In the genomic region with DNA sequence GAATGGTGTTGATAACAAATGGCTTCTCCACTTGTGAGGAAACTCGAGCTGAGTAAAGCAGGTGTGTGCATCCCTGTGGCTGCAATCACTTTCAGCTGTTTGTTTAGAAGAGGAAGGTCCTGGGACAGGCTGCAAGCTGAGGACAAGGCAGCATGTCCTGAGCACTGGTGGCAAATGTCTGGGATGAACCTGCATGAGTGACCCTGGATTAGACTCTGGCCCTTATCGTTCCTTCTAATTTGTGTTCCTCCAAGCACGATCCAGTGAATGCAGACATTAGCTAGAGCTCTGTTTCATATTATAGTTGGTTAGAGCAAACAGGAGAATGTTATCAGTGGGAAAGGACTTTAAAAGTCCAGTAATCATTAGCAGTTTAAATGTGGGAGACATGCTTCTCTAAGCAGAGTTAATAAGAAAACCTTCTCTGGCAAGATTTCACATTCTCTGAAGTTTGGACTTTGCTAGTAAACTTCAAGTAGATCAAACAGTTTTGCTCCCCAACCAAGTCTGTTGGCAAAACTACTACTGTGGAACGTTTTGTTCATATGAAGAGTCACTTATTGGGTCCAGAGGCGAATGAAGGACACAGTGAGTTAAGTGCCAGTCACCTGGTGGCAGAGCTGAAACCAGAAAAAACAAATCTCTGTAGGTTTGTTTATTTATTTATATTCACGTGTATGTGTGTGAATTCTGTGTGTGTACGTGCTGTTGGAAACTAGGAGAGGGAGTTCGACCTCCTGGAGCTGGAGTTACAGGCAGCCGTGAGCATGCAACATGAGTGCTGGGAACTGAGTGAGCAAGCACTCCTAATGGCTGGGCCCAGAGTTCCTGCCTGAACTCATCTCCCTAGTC, we compare ENCODE assay signal across 16 mouse cellular contexts.
DNase-seq lines count a peak whose midpoint lies in the region; ATAC-seq and TF ChIP-seq lines count a peak whose summit lies in the region.
"Had no signal": no experiment of that assay in that cellular context is flagged by ENCODE, and none has a peak within 500 bp of the region (broad histone marks: within the 10 kb centered on the region; RNA-seq: fewer than 3 reads in every experiment).

No protein-coding gene starts in this region.

- TF ChIP-seq CTCF in kidney, adult 2 months (conservative IDR thresholded peaks at IDR 0.05; ENCODE audit: insufficient read depth, insufficient read length, low read depth, low read length): no peak

- no peak for TF ChIP-seq POLR2A in kidney, adult 2 months (IDR thresholded peaks at IDR 0.05; ENCODE audit: low read depth, low read length)

- peaks cover 37% of the 10 kb centered on the region for H3K4me1 ChIP-seq in kidney, adult 2 months (ENCODE audit: control insufficient read depth, insufficient read depth, low read length)
- H3K4me1 ChIP-seq in forebrain, embryonic 13.5 days: peaks cover 11% of the 10 kb centered on the region
- H3K4me1 ChIP-seq: lung, embryonic 15.5 days; neural tube, embryonic 12.5 days had no signal

- no peaks in the 10 kb centered on the region for H3K27me3 ChIP-seq in kidney, adult 2 months (replicated peaks; ENCODE audit: control insufficient read depth, insufficient read depth, low read length)
- H3K27me3 ChIP-seq in forebrain, embryonic 13.5 days: no peaks in the 10 kb centered on the region
- H3K27me3 ChIP-seq: heart, embryonic 13.5 days; lung, embryonic 15.5 days; neural tube, embryonic 12.5 days had no signal

- no peak for ATAC-seq in forebrain, embryonic 13.5 days
- ATAC-seq: forebrain, embryonic 14.5 days had no signal

- no peak overlapping the region for H3K9ac ChIP-seq in forebrain, embryonic 13.5 days
- H3K9ac ChIP-seq: heart, embryonic 13.5 days; lung, embryonic 15.5 days; neural tube, embryonic 12.5 days had no signal

- H3K4me3 ChIP-seq in kidney, adult 2 months (ENCODE audit: insufficient read depth, low read depth, low read length): peak overlapping the region; percentile 13; the same call in 1 of the 2 replicates
- H3K4me3 ChIP-seq in forebrain, embryonic 13.5 days: no peak overlapping the region
- H3K4me3 ChIP-seq: heart, embryonic 13.5 days; lung, embryonic 15.5 days; neural tube, embryonic 12.5 days had no signal

- peak; percentile 9 for DNase-seq in thymus, postnatal 25 days
- no peak for DNase-seq in thymus, postnatal 14 days
- peak; percentile 94 for DNase-seq in kidney, adult 2 months
- peak; percentile 37 to 71 for DNase-seq in kidney, postnatal 25 days
- peak; percentile 67 for DNase-seq in yolk sac, embryonic 10.5 days (ENCODE audit: low spot score)
- no peak for DNase-seq in left cerebral cortex, postnatal 36 days (ENCODE audit: low spot score in 2 of 2)
- DNase-seq in cerebellum, adult 18-20 months: no peak
- DNase-seq: adrenal gland, postnatal 10 days; cerebellum, adult 2 months; embryo, embryonic 11 days; right cerebral cortex, postnatal 25 days had no signal

- peak overlapping the region; percentile 99 for H3K27ac ChIP-seq in kidney, adult 2 months (ENCODE audit: insufficient read depth, low read depth, low read length)
- no peak overlapping the region for H3K27ac ChIP-seq in forebrain, embryonic 13.5 days
- H3K27ac ChIP-seq: heart, embryonic 13.5 days; lung, embryonic 15.5 days; neural tube, embryonic 12.5 days had no signal

- 34% methylated on average over 9 of the region's 9 CpGs for WGBS in kidney, adult 2 months
- 80% methylated on average over 9 of the region's 9 CpGs for WGBS in forebrain, embryonic 13.5 days

- H3K9me3 ChIP-seq in forebrain, embryonic 13.5 days (replicated peaks): no peaks in the 10 kb centered on the region
- H3K9me3 ChIP-seq: heart, embryonic 13.5 days; lung, embryonic 15.5 days; neural tube, embryonic 12.5 days had no signal

- H3K36me3 ChIP-seq in kidney, adult 2 months (ENCODE audit: control insufficient read depth, insufficient read depth, low read length): no peaks in the 10 kb centered on the region
- H3K36me3 ChIP-seq in forebrain, embryonic 13.5 days (ENCODE audit: poor library complexity, severe bottlenecking): no peaks in the 10 kb centered on the region
- H3K36me3 ChIP-seq: heart, embryonic 13.5 days; lung, embryonic 15.5 days; neural tube, embryonic 12.5 days had no signal

- no peak overlapping the region for H3K4me2 ChIP-seq in forebrain, embryonic 13.5 days
- H3K4me2 ChIP-seq: heart, embryonic 13.5 days; lung, embryonic 15.5 days; neural tube, embryonic 12.5 days had no signal

- intact Hi-C loops in left cerebral cortex, postnatal 36 days (cut with DNase I): no loop called here

Comparison
In these comparisons a context has a peak if more than half of its experiments do, and no peak if none do; other contexts are left out.
1. DNase-seq: peak in thymus, postnatal 25 days (single experiment), kidney, adult 2 months (single experiment), kidney, postnatal 25 days (2 of 2) and yolk sac, embryonic 10.5 days (single experiment); none in thymus, postnatal 14 days (single experiment), left cerebral cortex, postnatal 36 days (0 of 2) and cerebellum, adult 18-20 months (0 of 2).